Mouse (Mus musculus) neural tube, embryonic 15.5 days (tissue): Measurements from ENCODE around the gene Syt15. TPM values are rescaled to one million over a fixed set of nuclear protein-coding genes. Genes with fewer than 3 reads are reported as not detected.

Experiments used
- ATAC-seq: fragments of 200-750 bp; cut with Nextera tagmentation; 2 replicates; pipeline ENCODE4 v1.8.0; 2017; ENCODE audit warnings: mild to moderate bottlenecking, moderate TSS enrichment, moderate library complexity; ENCODE audit not compliant: low FRiP score
- H3K27ac ChIP-seq: fragments of 300-500 bp; sonication (generic); replicated peaks from 2 replicates; pipeline ENCODE4 v1.5.1; 2015; ENCODE audit warnings: mild to moderate bottlenecking, inconsistent platforms
- H3K27me3 ChIP-seq: fragments of 300-500 bp; sonication (generic); replicated peaks from 2 replicates; pipeline ENCODE4 v1.6.1; 2015; ENCODE audit warnings: inconsistent platforms
- H3K36me3 ChIP-seq: fragments of 300-500 bp; sonication (generic); 2 replicates; pipeline ENCODE4 v1.6.1; 2015; ENCODE audit warnings: inconsistent platforms
- H3K4me1 ChIP-seq: fragments of 300-500 bp; sonication (generic); 2 replicates; pipeline ENCODE4 v1.6.1; 2015; ENCODE audit warnings: inconsistent platforms
- H3K4me2 ChIP-seq: fragments of 300-500 bp; sonication (generic); 2 replicates; pipeline ENCODE4 v1.6.1; 2015; ENCODE audit warnings: inconsistent platforms, mild to moderate bottlenecking, moderate library complexity
- H3K4me3 ChIP-seq: fragments of 300-500 bp; sonication (generic); replicated peaks from 2 replicates; pipeline ENCODE4 v1.5.1; 2015; ENCODE audit warnings: mild to moderate bottlenecking, inconsistent platforms
- H3K9ac ChIP-seq: fragments of 300-500 bp; sonication (generic); replicated peaks from 2 replicates; pipeline ENCODE4 v1.6.1; 2015; ENCODE audit warnings: mild to moderate bottlenecking, inconsistent platforms
- H3K9me3 ChIP-seq: fragments of 300-500 bp; sonication (generic); replicated peaks from 2 replicates; pipeline ENCODE4 v1.6.1; 2016; ENCODE audit warnings: inconsistent platforms
- WGBS: fragments of 180-500 bp; shearing (Covaris S2); methylation state at CpG from one replicate; pipeline ENCODE4 v1.1.7; 2015; ENCODE audit warnings: mixed read lengths; 5-methylcytosine and 5-hydroxymethylcytosine counted together
- polyA plus RNA-seq: library from polyadenylated mRNA; unstranded; fragments of >200 nt; fragmentation: Nextera tagmentation; extraction: Ambion mirVana; gene quantifications from 2 replicates; pipeline ENCODE4 v1.2.1, GENCODE M21; 2015

Syt15 gene
- polyA plus RNA-seq, 1 experiment from 2014 or later = 0.87 TPM

DNA sequence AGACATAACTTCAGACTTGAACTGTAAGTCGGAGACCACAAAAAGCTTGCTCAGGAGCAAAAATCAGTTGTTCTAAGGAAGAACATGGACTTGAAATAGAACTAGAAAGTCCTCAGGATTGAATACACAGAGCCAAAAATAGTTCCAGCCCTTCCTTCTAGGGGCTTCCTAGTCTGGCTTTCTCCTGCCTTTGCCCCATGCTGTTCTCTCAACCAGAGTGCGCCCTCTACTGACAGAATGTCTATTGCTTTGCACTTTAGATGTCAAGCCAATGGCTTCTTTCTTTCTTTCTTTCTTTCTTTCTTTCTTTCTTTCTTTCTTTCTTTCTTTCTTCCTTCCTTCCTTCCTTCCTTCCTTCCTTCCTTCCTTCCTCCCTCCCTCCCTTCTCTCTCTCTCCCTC is 10.7 kb upstream of the Syt15 start:
- no peak overlapping the region for H3K4me2 ChIP-seq
- no peak overlapping the region for H3K27ac ChIP-seq
- no peak overlapping the region for H3K9ac ChIP-seq
- H3K36me3 ChIP-seq = no peaks in the 10 kb centered on the region
- WGBS = 56% methylated on average over 2 of the region's 2 CpGs
- no peaks in the 10 kb centered on the region for H3K4me1 ChIP-seq
- ATAC-seq = no peak
- no peaks in the 10 kb centered on the region for H3K27me3 ChIP-seq
- H3K9me3 ChIP-seq = no peaks in the 10 kb centered on the region
- no peak overlapping the region for H3K4me3 ChIP-seq

- 59% methylated on average over 4 of the region's 4 CpGs for WGBS
- H3K9ac ChIP-seq = no peak overlapping the region
Observed at GRCm38 (mm10) chr14:34209080-34209479, 10.3 kb upstream of the Syt15 start.

DNA sequence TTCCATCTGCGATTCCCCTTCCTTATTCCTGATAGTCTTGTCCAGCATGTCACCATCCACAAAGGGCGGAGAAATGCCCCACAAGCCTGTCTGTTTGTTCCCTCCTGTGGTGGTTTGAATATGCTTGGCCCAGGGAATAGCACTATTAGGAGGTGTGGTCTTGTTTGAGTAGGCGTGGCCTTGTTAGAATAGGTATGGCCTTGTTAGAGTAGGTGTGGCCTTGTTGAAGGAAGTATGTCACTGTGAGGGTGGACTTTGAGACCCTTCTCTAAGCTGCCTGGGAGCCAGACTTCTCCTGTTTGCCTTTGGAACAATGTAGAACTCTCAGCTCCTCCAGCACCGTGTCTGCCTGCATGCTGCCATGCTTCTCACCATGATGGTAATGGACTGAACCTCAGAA is 9.5 kb upstream of the Syt15 start:
- H3K9me3 ChIP-seq = no peaks in the 10 kb centered on the region
- H3K27ac ChIP-seq = no peak overlapping the region
- H3K4me2 ChIP-seq = no peak overlapping the region
- H3K4me1 ChIP-seq = no peaks in the 10 kb centered on the region
- no peak for ATAC-seq
- no peaks in the 10 kb centered on the region for H3K36me3 ChIP-seq
- H3K4me3 ChIP-seq = no peak overlapping the region
- no peak overlapping the region for H3K9ac ChIP-seq
- WGBS = 89% methylated on average over 4 of the region's 4 CpGs
- H3K27me3 ChIP-seq = no peaks in the 10 kb centered on the region

More at GRCm38 (mm10) chr14:34209080-34209479, 10.3 kb upstream of the Syt15 start:
- Histone ChIP-seq H3K27me3 (no peaks in the 10 kb centered on the region), H3K9me3 (no peaks in the 10 kb centered on the region), H3K4me2 (no peak overlapping the region), H3K4me3 (no peak overlapping the region), H3K4me1 (no peaks in the 10 kb centered on the region), H3K36me3 (no peaks in the 10 kb centered on the region), H3K27ac (no peak overlapping the region)
- ATAC-seq = no peak

- H3K27ac ChIP-seq = no peak overlapping the region; the same call in 1 of the 2 replicates
- no peak overlapping the region for H3K4me2 ChIP-seq
- no peak overlapping the region for H3K4me3 ChIP-seq
- H3K9ac ChIP-seq = no peak overlapping the region
- H3K9me3 ChIP-seq = no peaks in the 10 kb centered on the region
- 69% methylated on average over 6 of the region's 6 CpGs for WGBS
- peaks cover 10% of the 10 kb centered on the region for H3K4me1 ChIP-seq
- no peaks in the 10 kb centered on the region for H3K36me3 ChIP-seq
- ATAC-seq = no peak
- peaks cover 26% of the 10 kb centered on the region for H3K27me3 ChIP-seq
Observed at GRCm38 (mm10) chr14:34215451-34216127, 3.8 kb upstream of the Syt15 start.

DNA sequence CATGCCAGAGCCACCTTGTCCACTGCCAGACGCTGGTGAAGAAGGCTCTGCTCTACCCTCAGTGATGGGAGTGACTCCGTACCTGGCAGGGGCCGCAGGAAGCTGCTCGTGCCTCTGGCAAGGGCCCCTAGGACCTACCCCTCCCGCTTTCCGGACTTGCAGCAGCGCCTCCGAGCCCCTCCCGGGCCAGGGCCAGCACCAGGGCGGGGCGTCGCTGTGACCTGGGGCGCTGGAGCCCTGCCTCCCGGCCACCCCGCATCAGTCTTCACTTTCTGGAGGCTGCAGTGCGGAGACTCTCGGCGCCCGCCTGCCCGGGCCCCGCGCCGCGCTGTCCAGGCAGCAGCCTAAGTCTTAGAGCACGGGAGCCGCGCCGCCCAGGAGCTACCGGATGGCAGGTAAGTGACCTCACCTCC is 397 bp downstream of the Syt15 start:
- Histone ChIP-seq H3K4me3 (peak overlapping the region; percentile 22), H3K27me3 (peaks cover 31% of the 10 kb centered on the region), H3K27ac (no peak overlapping the region), H3K4me1 (peaks cover 10% of the 10 kb centered on the region), H3K4me2 (peak overlapping the region; percentile 56), H3K36me3 (no peaks in the 10 kb centered on the region), H3K9ac (0 out of 2 replicates have a peak overlapping the region, but pooled peaks have one; percentile 17), H3K9me3 (no peaks in the 10 kb centered on the region)
- no peak for ATAC-seq
- 8% methylated on average over 29 of the region's 29 CpGs for WGBS

- no peak overlapping the region for H3K9ac ChIP-seq
- peaks cover 10% of the 10 kb centered on the region for H3K4me1 ChIP-seq
- peak overlapping the region; percentile 56; the same call in 1 of the 2 replicates for H3K4me2 ChIP-seq
- ATAC-seq = no peak
- H3K27me3 ChIP-seq = peaks cover 31% of the 10 kb centered on the region
- H3K27ac ChIP-seq = no peak overlapping the region
- no peaks in the 10 kb centered on the region for H3K36me3 ChIP-seq
- 71% methylated on average over 5 of the region's 5 CpGs for WGBS
- no peak overlapping the region for H3K4me3 ChIP-seq
- H3K9me3 ChIP-seq = no peaks in the 10 kb centered on the region
Observed at GRCm38 (mm10) chr14:34220426-34220825, 1.0 kb downstream of the Syt15 start.

- Histone ChIP-seq H3K27me3 (peaks cover 28% of the 10 kb centered on the region), H3K9ac (no peak overlapping the region), H3K4me3 (no peak overlapping the region), H3K4me1 (peaks cover 7% of the 10 kb centered on the region), H3K4me2 (no peak overlapping the region), H3K9me3 (no peaks in the 10 kb centered on the region), H3K36me3 (no peaks in the 10 kb centered on the region), H3K27ac (no peak overlapping the region)
- ATAC-seq = no peak; the same call in 1 of the 2 replicates
- WGBS = 63% methylated on average over 5 of the region's 5 CpGs
Observed at GRCm38 (mm10) chr14:34221416-34222077, 2.2 kb downstream of the Syt15 start.

DNA sequence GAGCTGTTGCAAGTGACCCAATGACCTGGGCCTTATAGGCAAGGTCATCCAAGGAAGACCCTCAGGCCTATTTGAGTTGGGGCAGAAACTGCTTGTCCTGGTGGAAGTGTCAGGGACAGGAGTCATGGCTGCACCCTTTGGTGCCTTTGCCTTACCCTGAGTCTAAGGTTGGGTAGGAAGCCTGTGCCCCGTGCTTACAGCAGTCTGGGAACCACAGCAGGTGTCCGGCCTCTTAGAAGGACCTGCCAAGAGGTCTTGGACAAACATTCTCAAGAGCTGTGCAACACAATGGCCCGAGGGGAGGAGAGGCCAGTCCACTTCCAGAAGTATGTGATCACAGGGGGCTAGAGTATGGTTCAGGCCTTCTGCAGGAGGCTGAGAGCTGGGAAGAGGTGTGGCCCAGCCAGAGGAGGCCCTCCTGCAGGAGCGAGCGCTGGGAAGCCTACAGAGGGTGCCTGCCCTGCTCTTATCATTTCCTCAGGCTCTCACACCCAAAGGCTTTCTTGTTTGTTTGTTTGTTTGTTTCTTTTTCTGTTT is 4.0 kb downstream of the Syt15 start:
- 75% methylated on average over 5 of the region's 5 CpGs for WGBS

GRCm38 (mm10) chr14:34225986-34226385 is 6.6 kb downstream of the Syt15 start:
- 87% methylated on average over 9 of the region's 9 CpGs for WGBS
- no peak for ATAC-seq

More for the DNA sequence above, 4.0 kb downstream of the Syt15 start:
- H3K4me2 ChIP-seq = no peak overlapping the region
- H3K9ac ChIP-seq = no peak overlapping the region
- ATAC-seq = no peak
- H3K4me3 ChIP-seq = no peak overlapping the region
- no peaks in the 10 kb centered on the region for H3K36me3 ChIP-seq
- peaks cover 7% of the 10 kb centered on the region for H3K4me1 ChIP-seq
- H3K9me3 ChIP-seq = no peaks in the 10 kb centered on the region
- H3K27ac ChIP-seq = no peak overlapping the region
- H3K27me3 ChIP-seq = peaks cover 25% of the 10 kb centered on the region

DNA sequence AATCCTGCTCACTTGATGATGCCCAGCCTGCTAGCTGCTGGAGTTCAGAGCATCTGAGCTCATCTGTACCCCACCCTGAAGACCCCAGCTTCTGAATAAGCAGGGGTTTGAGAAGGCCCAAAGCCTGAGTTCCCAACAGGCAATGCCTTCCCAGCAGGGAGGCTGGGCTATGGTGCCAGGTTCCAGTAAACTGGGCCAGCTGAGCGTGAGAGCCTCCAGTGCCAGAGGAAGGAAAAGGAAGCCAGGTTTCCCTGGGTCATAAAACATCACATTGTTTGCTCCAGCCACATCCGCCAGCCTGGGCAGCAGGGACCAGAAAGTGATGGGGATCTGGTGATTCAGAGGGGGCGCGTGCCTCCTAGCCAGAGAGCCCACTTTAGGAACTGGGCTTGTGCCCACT is 7.2 kb downstream of the Syt15 start:
- Histone ChIP-seq H3K4me3 (no peak overlapping the region), H3K36me3 (no peaks in the 10 kb centered on the region), H3K27me3 (no peaks in the 10 kb centered on the region; the same call in 1 of the 2 replicates), H3K27ac (no peak overlapping the region), H3K4me1 (no peaks in the 10 kb centered on the region), H3K9ac (no peak overlapping the region), H3K9me3 (no peaks in the 10 kb centered on the region), H3K4me2 (no peak overlapping the region)
- 60% methylated on average over 4 of the region's 4 CpGs for WGBS
- ATAC-seq = peak; percentile 46; the same call in 1 of the 2 replicates

More at GRCm38 (mm10) chr14:34225986-34226385, 6.6 kb downstream of the Syt15 start:
- Histone ChIP-seq H3K36me3 (no peaks in the 10 kb centered on the region), H3K4me2 (no peak overlapping the region), H3K27ac (no peak overlapping the region), H3K9ac (no peak overlapping the region), H3K4me3 (no peak overlapping the region), H3K27me3 (peaks cover under 1% of the 10 kb centered on the region; the same call in 1 of the 2 replicates), H3K4me1 (no peaks in the 10 kb centered on the region), H3K9me3 (no peaks in the 10 kb centered on the region)

GRCm38 (mm10) chr14:34227981-34228380 is 8.6 kb downstream of the Syt15 start:
- no peak overlapping the region for H3K4me2 ChIP-seq
- whole genome bisulfite sequencing = 88% methylated on average over 12 of the region's 12 CpGs
- no peak overlapping the region for H3K27ac ChIP-seq
- ATAC-seq = no peak
- no peaks in the 10 kb centered on the region for H3K27me3 ChIP-seq
- H3K4me3 ChIP-seq = no peak overlapping the region
- H3K4me1 ChIP-seq = no peaks in the 10 kb centered on the region
- H3K9me3 ChIP-seq = no peaks in the 10 kb centered on the region
- no peaks in the 10 kb centered on the region for H3K36me3 ChIP-seq
- no peak overlapping the region for H3K9ac ChIP-seq
